Mouse (Mus musculus) cerebellum, adult 2 months (tissue): ENCODE measurements around the gene Crp.

Experiments
- CTCF ChIP-seq: fragments of 200-500 bp; IDR thresholded peaks from 2 replicates; pipeline ENCODE4 v1.5.1; 2011; ENCODE audit warnings: low read depth, mild to moderate bottlenecking, control low read depth, low read length, moderate library complexity, borderline replicate concordance; ENCODE audit not compliant: insufficient read depth
- POLR2A ChIP-seq: fragments of 200-500 bp; IDR thresholded peaks from 2 replicates; pipeline ENCODE4 v1.6.1; 2011; ENCODE audit warnings: low read length, control low read depth, borderline replicate concordance; ENCODE audit not compliant: insufficient read depth

GRCm38 (mm10) chr1:172665457-172665856 lies 32.4 kb upstream of the Crp start:
- TF ChIP-seq CTCF (no peak), POLR2A (no peak)
